Mouse (Mus musculus) liver (tissue): ENCODE data around the gene Ttc32.
"Not testable (repeated sequence)": the region's sequence is repeated elsewhere in the genome, so short reads cannot be mapped to it uniquely, and the experiment has no call there.

Experiments used
- DNase-seq: peaks from one replicate; pipeline ENCODE4 v3.0.0-alpha.2; 2020; ENCODE audit warnings: mixed read lengths

The Ttc32 gene

GRCm38 (mm10) chr12:9029888-9030723 is at the start of gene Ttc32:
Ttc32 (plus strand) TSS chr12:9029997.
- peak; percentile 87 for DNase-seq

- DNase-seq: no peak
These were observed 36.6 kb upstream of the Ttc32 start for GRCm38 (mm10) chr12:8993231-8993630.

GRCm38 (mm10) chr12:8998318-8998717 is 31.5 kb upstream of the Ttc32 start:
- no peak for DNase-seq

GRCm38 (mm10) chr12:9002038-9002648 is 27.7 kb upstream of the Ttc32 start:
- peak; percentile 46 for DNase-seq

GRCm38 (mm10) chr12:9007146-9007545 is 22.7 kb upstream of the Ttc32 start:
- DNase-seq: no peak

DNA sequence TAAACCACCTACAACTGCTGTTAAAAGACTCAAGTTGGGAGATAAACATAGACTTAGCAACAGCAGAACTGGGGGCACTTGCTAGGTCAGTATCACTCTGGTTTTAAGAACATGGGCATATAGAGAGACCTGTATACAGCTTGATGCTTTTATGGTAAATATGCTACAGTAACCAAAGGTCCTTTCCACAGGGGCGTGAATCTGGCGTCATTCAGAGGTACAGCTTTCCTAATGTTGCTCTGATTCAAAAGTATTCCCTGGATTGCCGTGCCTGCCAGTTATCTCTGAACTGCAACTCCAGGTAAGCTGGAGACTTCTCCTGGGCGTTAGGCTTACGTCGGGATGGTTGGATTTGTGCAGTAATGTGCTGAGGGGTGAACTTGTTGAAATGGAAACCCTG is 22.0 kb upstream of the Ttc32 start:
- DNase-seq: no peak

DNA sequence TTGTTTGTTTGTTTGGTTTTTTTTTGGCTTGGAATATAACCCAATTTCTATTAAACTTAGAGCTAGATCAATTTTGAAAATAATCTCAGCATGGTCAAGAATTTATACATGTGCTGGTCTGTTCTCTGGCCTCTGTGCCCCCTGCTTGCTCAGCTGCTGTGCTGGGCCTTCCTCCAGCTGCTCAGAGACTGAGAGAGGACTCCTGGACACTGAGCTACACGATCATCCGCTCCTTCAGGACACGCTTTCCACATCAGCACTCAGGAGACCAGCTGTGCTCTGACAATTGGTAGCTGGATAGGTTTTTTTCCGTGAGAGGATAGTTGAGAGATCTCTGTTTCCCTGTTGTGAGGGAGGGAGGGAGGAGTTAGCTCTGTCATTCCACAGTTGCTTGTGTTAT is 19.5 kb upstream of the Ttc32 start:
- DNase-seq: no peak

DNA sequence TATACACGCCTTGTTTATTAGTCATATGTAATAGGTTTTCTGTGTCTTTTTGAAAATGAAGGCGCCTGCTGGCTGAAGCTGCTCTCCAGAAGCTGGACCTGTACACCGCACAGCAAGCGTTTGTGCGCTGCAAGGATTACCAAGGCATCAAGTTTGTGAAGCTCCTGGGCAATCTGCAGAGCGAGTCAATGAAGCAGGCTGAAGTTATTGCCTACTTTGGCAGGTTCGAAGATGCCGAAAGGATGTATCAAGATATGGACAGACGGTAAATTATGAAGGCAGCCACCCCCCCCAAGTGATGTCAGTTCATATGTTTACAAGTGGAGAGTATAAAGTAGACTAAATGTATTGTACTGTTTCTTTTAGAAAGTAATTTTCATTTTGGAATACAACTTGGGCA is 13.4 kb upstream of the Ttc32 start:
- no peak for DNase-seq

- DNase-seq: no peak
These were observed 9.4 kb upstream of the Ttc32 start for GRCm38 (mm10) chr12:9020431-9020830.

DNA sequence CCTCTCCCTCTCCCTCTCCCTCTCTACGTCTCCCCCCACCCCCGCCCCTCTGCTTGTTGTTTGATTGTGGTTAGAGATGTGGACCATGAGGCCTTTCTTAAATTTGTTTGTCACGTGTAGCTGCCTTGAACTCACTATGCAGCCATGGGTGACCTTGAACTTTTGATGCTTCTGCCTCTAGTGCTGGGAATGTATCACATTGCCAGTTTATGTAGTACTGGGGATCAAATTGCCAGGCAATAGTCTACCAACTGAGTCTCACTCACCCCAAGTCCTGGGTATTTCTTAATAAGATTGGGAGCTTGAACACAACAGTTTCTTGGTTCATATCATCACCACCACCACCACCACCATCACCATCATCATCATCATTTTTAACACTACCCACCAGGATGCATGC is 8.8 kb upstream of the Ttc32 start:
- DNase-seq: no peak

GRCm38 (mm10) chr12:9023031-9023430 is 6.8 kb upstream of the Ttc32 start:
- DNase-seq: no peak

DNA sequence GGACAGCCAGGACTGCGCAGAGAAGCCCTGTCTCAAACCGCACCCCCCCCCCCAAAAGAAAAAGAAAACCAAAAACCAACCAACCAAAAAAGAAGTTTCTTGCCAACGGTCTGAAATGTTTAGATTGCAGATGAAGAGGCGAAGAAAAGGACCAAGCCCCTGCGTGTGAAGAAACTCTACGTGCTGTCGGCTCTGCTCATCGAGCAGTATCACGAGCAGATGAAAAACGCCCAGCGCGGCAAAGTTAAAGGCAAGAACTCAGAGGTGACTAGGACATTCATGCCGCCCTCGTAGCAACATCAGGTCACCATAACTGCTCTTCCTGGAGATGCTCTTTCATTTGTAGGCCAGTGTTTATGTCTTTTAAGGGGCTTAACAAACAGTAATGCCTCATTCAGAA is 5.7 kb upstream of the Ttc32 start:
- no peak for DNase-seq

- DNase-seq: no peak
These were observed 5.1 kb upstream of the Ttc32 start for GRCm38 (mm10) chr12:9024736-9025135.

DNA sequence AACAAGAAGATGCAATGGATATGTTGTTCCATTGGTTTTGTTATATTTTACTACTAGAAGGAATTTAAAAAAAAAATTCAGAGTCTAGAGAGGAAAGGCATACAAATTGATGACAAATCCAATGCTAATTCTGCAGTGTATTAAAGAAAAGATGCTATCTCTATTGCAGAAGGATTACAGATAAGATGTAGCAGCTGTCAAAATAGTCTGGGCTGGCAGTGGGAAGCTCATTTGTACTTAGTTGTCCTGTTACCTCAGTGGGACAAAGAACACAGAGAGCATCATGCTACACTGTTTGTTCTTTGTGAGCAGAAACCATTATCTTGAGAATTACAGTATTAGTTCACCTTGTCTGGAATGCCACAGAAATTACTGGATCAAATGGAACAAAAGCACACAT is 3.0 kb upstream of the Ttc32 start:
- DNase-seq: no peak

DNA sequence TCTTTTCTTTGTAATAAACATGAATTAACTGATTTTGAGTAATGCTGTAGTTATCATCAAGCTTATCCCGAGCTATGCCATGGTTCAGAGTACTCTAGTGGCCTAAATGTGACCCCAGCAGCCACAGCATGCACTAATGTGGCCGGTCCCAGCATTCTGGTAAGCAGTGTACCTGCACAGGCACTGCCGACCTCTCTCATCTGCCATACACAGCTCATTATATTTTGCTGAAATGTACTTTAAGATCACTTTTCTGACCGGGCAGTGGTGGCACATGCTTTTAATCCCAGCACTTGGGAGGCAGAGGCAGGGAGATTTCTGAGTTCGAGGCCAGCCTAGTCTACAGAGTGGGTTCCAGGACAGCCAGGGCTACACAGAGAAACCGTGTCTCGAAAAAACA is 981 bp upstream of the Ttc32 start:
- DNase-seq: not testable (repeated sequence)

- DNase-seq: no peak
These were observed 300 bp upstream of the Ttc32 start for GRCm38 (mm10) chr12:9029506-9029887.

DNA sequence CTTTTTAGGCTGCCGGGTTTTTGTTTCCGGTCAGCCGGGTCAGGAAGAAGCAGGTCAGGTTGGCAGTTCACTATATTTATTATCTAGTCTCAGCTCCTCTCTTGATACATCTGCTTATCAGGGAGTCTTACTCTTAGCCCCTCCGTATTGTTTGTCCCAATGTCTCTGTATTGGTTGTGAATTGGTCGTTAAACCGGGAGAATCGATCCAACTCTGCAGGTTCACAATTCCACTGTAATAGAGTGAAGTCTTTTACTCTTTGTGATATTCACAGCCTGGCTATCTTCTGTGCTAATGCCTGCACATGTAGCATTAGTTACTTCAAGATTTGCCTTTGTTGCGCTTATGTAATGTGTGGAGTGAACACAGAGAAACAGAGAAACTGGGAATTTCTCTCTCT is 1.4 kb downstream of the Ttc32 start:
- no peak for DNase-seq

- DNase-seq: no peak
These were observed 3.3 kb downstream of the Ttc32 start for GRCm38 (mm10) chr12:9033140-9033539.

DNA sequence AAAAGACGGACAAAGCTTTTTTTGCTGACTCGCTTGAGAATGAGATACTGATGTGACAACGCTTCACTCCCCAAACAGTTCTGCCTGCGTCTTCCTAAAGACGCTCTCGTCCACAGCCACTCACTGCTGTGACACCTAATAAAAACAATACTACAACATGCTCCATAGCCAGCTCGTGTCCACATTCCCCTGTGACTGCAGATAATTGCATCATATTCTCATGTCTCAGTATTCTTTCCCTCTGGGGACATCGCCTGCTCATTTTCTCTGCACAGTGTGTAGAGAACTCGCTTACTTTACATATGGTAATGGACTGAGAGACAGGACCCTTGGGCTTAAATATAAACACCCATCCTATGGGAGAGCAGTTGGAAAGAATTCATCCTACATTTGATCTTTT is 6.6 kb downstream of the Ttc32 start:
- no peak for DNase-seq

GRCm38 (mm10) chr12:9040177-9040576 is 10.4 kb downstream of the Ttc32 start:
- no peak for DNase-seq

- DNase-seq: no peak
These were observed 10.9 kb downstream of the Ttc32 start for GRCm38 (mm10) chr12:9040686-9041085.

DNA sequence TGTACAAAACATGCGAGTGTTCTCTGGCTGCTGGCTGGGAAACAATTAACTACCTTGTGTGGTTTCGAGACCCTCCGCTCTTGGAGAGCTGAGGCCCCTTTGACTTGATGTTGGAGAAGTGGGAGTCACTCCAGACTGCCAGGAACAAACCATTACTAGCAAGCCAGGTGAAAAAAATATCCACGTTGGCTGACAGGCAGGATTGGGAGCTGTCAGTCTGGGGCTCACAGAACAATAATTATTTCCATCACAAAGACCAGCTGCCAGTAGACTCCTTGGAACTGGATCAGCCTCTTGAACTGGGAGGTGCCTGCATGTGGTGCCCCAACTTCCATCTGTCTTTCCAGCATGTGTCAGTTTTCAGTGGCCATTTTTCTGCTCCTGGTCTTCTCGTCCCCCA is 12.5 kb downstream of the Ttc32 start:
- no peak for DNase-seq

DNA sequence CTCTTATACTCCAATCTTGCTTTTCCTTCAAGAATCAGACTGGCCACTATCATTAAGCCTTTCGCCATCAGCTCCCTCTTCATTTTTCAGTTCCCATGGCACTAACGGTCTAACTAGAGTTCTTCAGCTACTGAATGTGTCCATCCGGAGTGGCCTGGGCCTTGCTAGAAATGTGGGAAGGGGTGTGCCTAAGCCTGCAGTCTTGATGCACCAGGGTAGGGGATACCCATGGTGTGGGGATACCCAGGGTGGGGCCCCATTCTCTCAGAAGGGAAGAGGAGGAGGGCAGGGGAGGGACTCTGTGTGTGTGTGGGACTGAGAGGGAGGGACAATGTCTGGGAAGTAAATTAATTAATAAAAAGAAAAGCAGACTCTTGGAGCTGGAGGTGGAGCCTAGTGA is 13.0 kb downstream of the Ttc32 start:
- DNase-seq: no peak

DNA sequence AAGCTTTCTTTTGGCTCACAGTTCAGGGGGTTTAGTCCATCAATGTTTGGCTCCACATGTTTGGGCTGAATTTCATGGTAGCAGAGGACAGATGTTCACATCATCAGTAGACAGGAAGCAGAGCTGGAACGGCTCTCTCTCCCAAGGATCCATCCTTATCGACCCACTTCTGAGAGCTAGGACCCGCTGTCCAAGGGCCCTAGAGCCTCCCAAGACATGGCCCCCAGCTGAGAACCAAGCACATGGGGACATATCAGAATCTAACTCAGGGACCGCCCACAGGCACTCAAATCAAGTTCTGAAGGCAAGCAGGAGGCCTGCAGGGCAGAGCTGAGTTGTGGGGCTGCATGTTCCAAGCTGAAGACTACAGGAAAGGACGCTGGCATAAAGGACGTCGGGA is 14.9 kb downstream of the Ttc32 start:
- no peak for DNase-seq

DNA sequence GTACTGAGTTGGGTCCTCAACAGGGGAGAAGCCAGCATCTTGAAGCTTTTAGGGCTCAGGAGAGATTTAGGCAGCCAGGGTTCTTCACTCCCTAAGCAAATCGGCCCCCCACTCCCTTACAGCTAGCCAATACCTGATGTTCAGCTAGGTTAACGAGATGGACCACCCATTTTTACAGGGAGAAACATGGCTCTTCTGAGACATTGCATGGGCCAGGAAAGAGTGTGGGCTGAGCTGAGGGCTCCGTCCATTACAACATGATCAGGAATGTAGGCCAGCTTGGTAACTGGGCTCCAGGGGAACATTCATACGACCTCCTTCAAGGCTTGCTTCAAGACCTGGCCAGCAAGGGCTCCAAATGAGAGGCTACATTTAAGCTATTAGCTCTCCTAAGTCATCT is 16.9 kb downstream of the Ttc32 start:
- no peak for DNase-seq
